Mouse (Mus musculus) stomach, postnatal 0 days (tissue): ENCODE data around the gene Tigar.

Experiments
- CTCF ChIP-seq: IDR thresholded peaks from 2 replicates; pipeline ENCODE4 v1.5.1; 2016; ENCODE audit warnings: antibody characterized with exemption, low read depth, mild to moderate bottlenecking, moderate library complexity
- EP300 ChIP-seq: optimal IDR thresholded peaks from 2 replicates; pipeline ENCODE3; 2016; ENCODE audit warnings: antibody characterized with exemption

DNA sequence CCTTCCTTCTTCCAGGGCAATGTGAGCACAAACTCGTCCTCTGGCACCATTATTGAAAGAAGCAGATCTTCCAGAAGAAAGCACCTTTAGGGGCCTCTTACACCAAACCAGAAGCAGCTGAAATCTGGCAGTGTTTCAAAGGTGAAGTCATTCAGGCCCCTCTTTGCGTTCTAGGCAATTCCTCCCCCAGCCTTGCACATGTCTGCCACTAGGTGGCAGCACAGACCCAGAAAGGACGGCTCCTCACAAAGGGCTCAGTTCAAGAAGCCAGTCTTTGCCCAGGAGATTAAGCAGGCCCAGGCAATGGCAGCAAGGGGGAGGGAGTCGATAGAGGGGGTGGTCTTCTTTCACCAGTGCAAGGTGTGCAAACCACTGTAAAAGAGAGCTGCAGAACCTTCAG, 38.3 kb upstream of the Tigar start:
- TF ChIP-seq CTCF: peak; percentile 100
- no peak for TF ChIP-seq EP300
